Mouse (Mus musculus) gastrocnemius, adult 18-20 months (tissue): ENCODE measurements around the gene Nck1. TPM values are rescaled to one million over a fixed set of nuclear protein-coding genes. Genes with fewer than 3 reads are reported as not detected.

Experiments used
- DNase-seq: peaks from one replicate; pipeline ENCODE4 v3.0.0; 2021; ENCODE audit warnings: low spot score
- total RNA-seq, 2 experiments: library from RNA; stranded (reverse); gene quantifications; 2 replicates each; pipeline ENCODE4 v1.2.3; 2021

Gene Nck1
- total RNA-seq, 2 experiments from 2014 or later: 25.3 to 34.2 TPM

- DNase-seq: no peak
These were observed 10.2 kb downstream of the Nck1 start for GRCm38 (mm10) chr9:100535618-100536262.

GRCm38 (mm10) chr9:100534686-100535085 is 11.2 kb downstream of the Nck1 start:
- no peak for DNase-seq

GRCm38 (mm10) chr9:100532847-100533505 is 13.0 kb downstream of the Nck1 start:
- no peak for DNase-seq

GRCm38 (mm10) chr9:100531296-100531695 is 14.6 kb downstream of the Nck1 start:
- DNase-seq: no peak

GRCm38 (mm10) chr9:100525225-100525624 is 20.7 kb downstream of the Nck1 start:
- DNase-seq: no peak

GRCm38 (mm10) chr9:100522029-100522428 is 23.9 kb downstream of the Nck1 start:
- no peak for DNase-seq

- peak; percentile 69 for DNase-seq
These were observed 25.3 kb downstream of the Nck1 start for GRCm38 (mm10) chr9:100520586-100520985.

- no peak for DNase-seq
These were observed 25.9 kb downstream of the Nck1 start for GRCm38 (mm10) chr9:100520012-100520411.

GRCm38 (mm10) chr9:100507581-100507980 is 38.4 kb downstream of the Nck1 start:
- no peak for DNase-seq

- peak; percentile 83 for DNase-seq
These were observed 39.3 kb downstream of the Nck1 start for GRCm38 (mm10) chr9:100506652-100507051.

GRCm38 (mm10) chr9:100505498-100505897 is 40.4 kb downstream of the Nck1 start:
- no peak for DNase-seq

GRCm38 (mm10) chr9:100493611-100494261 is 52.2 kb downstream of the Nck1 start:
- DNase-seq: no peak

- no peak for DNase-seq
These were observed 54.5 kb downstream of the Nck1 start for GRCm38 (mm10) chr9:100491424-100491823.

GRCm38 (mm10) chr9:100488969-100489368 is 57.0 kb downstream of the Nck1 start:
- no peak for DNase-seq

- DNase-seq: no peak
These were observed 57.7 kb downstream of the Nck1 start for GRCm38 (mm10) chr9:100488056-100488713.

GRCm38 (mm10) chr9:100486431-100486830 is 59.5 kb downstream of the Nck1 start, which contains the start of gene Il20rb:
Gene Il20rb (minus strand): TSS chr9:100486788.
- DNase-seq: peak; percentile 63

- peak; percentile 43 for DNase-seq
These were observed 62.6 kb downstream of the Nck1 start for GRCm38 (mm10) chr9:100483318-100483717.

GRCm38 (mm10) chr9:100481626-100482025 is 64.3 kb downstream of the Nck1 start:
- DNase-seq: no peak

GRCm38 (mm10) chr9:100474056-100474455 is 71.9 kb downstream of the Nck1 start:
- no peak for DNase-seq

- DNase-seq: no peak
These were observed 72.6 kb downstream of the Nck1 start for GRCm38 (mm10) chr9:100473361-100473760.

GRCm38 (mm10) chr9:100472931-100473330 is 73.0 kb downstream of the Nck1 start:
- no peak for DNase-seq

GRCm38 (mm10) chr9:100471605-100471953 is 74.4 kb downstream of the Nck1 start:
- DNase-seq: no peak
